Mouse (Mus musculus) right cerebral cortex, postnatal 4 days (tissue): Measurements from ENCODE around the gene 3110082J24Rik.

ENCODE experiments used
- DNase-seq: peaks from one replicate; pipeline ENCODE4 v3.0.0-alpha.2; 2022

3110082J24Rik gene

GRCm38 (mm10) chr5:30115718-30116117 lies 9.8 kb upstream of the 3110082J24Rik start:
- no peak for DNase-seq

- no peak for DNase-seq
These were observed 8.9 kb upstream of the 3110082J24Rik start for GRCm38 (mm10) chr5:30114761-30115140.

DNA sequence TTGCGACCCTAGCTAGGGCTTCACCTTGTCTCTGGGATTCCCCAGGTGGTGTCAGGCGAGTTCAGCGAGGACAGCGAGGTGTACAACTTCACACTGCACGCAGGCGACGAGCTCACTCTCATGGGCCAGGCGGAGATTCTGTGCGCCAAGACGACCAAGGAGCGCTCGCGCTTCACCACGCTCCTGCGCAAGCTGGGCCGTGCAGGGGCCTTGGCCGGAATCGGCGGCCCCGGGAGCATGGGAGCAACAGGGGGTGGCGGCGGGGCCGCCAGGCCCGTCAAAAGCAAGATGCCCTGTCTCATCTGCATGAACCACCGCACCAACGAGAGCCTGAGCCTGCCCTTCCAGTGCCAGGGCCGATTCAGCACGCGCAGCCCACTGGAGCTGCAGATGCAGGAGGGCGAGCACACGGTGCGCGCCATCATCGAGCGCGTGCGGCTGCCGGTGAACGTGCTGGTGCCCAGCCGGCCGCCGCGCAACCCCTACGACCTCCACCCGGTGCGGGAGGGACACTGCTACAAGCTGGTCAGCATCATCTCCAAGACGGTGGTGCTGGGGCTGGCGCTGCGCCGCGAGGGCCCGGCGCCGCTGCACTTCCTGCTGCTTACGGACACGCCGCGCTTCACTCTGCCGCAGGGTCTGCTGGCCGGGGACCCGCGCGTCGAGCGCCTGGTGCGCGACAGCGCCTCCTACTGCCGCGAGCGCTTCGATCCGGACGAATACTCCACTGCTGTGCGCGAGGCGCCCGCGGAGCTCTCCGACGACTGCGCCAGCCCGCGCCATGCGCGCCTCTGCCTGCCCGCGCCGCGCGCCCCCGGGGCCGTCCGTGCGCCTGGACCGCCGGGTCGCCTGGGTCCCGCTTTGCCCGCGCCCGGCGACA lies 8.2 kb upstream of the 3110082J24Rik start:
- DNase-seq, result peak; percentile 89

- no peak for DNase-seq
These were observed 6.7 kb upstream of the 3110082J24Rik start for GRCm38 (mm10) chr5:30112533-30113068.

DNA sequence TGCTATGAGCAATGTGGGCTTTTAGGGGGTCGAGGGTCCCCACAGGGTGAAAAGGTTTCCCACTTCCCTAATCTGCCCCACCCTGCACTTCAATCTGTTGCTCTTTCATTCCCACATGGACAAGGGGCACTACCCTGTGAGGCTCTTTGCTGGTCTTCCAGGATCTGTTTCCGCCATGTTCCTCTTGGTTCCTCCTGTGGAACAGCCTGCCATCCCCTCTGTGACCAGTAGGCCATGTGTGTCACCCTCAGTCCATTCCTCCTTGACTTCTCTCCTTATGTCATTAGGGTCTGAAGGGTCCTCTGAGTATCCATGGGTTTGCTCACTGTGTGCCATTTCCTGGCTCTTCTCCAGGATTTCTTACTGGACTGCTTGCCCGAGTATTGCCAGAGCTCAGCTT lies 5.9 kb upstream of the 3110082J24Rik start:
- no peak for DNase-seq

DNA sequence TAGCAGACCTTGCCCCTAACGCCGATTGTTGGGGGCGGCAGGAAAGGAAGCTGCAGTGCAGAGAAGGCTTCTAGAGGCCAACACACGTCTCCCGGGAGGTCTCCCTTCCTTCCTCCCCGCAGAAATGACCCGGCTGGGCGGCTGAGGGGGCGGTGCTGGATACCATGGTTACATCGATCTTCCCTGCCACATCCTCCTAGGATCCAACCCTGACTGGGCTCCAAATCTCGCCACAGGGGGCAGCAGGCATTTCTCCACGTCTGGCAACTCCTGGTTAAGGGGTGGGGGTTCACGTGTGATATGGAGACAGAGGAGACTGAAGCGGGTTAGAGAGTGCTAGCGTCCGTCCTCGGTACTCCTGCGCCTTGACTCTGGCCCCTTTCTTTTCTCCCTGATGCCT lies 5.2 kb upstream of the 3110082J24Rik start:
- DNase-seq, result peak; percentile 72

DNA sequence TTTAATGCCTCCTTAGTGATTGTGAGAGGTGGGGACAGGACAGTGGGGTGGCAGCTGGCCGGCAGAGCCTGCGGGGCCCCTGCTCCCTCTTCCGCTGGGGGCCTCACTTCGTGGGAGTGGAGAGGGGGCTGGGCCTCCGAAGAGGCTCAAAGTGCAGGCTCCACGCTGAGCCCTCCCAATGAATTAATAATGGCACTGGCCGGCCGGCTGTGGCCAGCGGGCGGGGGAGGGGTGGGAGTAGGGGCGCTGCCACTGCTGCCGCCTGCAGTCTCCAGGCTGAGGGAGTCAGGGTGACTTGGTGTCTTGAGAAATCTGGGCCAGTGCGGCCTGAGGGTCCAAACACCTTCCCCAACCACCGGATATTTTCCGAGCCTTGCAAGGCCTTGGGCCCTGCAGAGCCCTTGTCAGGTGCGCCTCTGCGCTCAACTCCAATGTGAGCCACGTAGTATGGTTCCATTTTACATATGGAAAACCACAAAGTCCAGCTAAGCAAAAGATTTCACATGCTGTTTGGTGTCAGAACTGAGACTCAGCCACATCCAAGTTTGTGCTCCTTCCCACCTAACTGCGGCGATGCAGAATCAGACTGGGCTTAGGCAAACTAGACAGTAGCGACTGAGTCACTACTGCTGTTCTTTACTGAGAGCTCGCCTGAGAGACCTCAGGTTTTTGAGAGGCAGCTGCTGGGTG lies 4.6 kb upstream of the 3110082J24Rik start:
- no peak for DNase-seq

- no peak for DNase-seq
These were observed 4.0 kb upstream of the 3110082J24Rik start for GRCm38 (mm10) chr5:30109899-30110298.

- no peak for DNase-seq
These were observed 2.3 kb upstream of the 3110082J24Rik start for GRCm38 (mm10) chr5:30108233-30108632.

DNA sequence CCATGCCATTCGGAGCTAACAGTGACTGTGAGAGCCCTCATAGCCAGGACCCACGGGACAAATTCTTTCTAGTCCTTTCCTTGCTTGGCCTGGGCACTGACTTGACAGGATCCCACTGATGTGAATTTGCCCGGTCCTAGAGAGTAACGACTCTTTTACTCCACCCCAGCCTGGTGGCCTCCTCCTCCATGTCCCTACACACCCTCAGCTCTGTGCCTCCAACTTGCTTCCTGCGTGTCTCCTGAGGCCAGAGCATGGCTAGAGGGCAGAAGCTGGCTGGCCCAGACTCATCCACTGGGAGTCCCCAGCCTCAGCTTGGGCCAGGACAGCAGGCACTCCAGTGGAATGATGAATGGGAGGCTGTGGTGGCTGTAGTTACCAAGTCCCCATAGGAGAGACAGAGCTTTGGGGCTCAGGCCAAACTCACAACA lies 1.7 kb upstream of the 3110082J24Rik start:
- DNase-seq, result no peak

- DNase-seq, result no peak
These were observed 1.3 kb upstream of the 3110082J24Rik start for GRCm38 (mm10) chr5:30107186-30107585.

DNA sequence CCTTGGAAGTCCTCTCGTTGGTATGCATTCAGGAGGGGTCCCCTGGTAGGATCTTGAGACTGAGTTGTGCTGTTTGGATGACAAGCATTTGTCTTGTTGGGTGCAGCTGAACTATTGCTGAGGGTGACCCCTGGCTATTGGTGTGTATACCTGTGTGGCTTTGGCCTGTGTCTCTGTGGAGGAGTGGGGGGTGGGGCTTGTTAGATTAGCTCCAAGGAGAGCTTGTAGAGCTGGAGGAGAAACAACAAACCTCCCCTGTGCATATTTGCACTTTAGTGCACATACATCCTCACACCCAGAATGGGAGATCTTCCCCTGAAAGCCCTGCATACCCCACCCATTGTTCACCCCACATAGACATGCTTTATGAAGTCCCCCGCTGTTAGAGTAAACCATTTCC lies 870 bp upstream of the 3110082J24Rik start:
- DNase-seq, result no peak

DNA sequence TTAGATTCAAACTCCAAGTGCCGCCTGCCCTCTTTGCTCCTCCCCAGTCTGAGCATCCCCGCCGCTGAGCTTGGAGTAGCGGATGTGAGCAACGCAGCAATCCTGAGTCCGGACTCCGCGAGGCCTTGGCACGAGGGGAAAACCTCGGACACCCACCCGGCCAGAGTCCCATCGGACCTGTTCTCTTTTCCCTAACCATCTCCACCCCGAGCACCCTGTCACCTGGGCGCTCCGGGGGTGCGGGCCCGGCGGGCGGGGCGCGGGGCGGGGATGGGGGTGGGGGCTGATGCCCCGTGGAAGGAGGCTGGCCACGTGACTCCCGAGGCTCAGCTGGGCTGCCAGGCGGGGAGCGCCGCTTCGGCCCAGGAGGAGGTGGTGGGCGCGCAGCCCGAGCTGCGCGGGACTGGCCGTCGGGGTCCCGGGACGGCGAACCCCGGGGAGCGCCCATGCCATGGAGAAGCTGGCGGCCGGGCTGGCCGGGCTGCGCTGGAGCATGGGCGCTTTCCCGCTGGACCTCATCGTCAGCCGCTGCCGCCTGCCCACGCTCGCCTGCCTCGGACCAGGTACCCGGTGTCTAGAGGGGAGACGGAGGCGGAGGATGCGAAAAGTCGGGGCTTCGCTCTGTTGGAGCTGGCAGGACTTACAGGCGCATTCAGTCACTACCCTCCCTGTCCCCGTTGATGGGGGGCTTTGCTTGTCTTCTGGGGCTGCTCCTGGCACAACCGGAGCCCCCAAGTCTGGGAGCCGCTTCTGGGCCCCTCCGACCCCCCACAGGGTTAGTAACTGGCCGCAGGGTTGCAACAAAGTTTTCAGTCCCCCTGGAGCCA lies 832 bp downstream of the 3110082J24Rik start, which contains the start of gene Garem2:
Garem2 (plus strand) TSS at position 321 of the 827 bp plus-strand sequence.
- peak; percentile 55 for DNase-seq

GRCm38 (mm10) chr5:30104339-30104738 lies 1.5 kb downstream of the 3110082J24Rik start:
- DNase-seq, result peak; percentile 75

DNA sequence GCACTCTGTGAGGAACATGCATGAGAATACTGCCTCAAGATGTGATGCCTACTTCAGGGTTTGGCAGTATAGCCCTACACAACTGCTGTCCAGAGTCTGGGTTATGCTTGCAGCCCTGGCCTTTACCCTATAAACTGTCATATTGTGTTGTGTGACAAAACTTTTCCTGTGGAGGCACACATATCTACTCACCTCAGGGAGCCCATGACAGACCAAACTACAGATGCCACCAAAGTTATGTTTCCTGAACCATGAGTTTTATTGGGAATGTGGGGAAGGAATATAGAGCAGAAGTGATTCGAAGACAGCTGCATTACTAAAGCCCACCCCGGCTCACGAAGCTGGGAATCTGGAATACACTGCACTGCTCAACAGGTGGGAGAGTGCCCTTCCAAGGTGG lies 2.5 kb downstream of the 3110082J24Rik start:
- no peak for DNase-seq

DNA sequence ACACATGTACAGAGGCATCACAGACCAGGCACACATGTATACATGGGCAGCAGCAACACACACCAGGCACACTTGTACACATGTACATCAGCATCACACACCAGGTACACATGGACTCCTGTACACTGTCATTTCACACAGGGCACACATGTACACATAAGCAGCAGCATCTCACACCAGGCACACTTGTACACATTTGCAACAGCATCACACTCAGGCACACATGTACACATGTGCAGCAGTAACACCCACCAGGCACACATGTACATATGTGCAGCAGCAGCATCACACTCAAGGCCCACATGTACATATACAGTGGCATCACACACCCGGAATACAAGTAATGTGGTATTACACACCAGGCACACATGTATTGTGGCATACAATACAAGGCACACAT lies 7.6 kb downstream of the 3110082J24Rik start:
- DNase-seq, result no peak

- no peak for DNase-seq
These were observed 10.2 kb downstream of the 3110082J24Rik start for GRCm38 (mm10) chr5:30095731-30096130.

- no peak for DNase-seq
These were observed 11.5 kb downstream of the 3110082J24Rik start for GRCm38 (mm10) chr5:30094399-30094798.

DNA sequence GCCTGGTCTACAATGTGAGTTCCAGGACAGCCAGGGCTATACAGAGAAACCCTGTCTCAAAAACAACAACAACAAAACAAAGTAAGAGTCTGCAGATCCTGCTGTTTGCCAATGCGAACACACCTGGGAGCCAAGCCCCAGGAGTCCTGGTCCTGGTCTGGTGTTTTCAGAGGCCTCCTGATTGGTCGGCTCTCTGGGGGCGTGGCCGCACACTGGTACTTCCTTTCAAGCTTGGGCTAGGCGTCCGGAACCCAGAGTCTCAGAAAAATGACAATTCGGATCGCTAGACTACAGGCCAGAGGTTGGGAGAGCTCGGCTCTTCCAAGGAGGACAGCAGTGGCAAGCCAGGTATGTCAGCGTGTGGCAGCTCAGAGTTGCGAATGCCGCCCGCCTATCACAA lies 13.2 kb downstream of the 3110082J24Rik start:
- DNase-seq, result no peak

GRCm38 (mm10) chr5:30072825-30073821 lies 32.8 kb downstream of the 3110082J24Rik start, which contains the start of gene Tyms:
Tyms (minus strand) TSS chr5:30073617.
- DNase-seq, result peak; percentile 75

GRCm38 (mm10) chr5:30072377-30072776 lies 33.5 kb downstream of the 3110082J24Rik start:
- DNase-seq, result no peak
